Mouse (Mus musculus) inflammation-experienced regulatory T-cells, adult 6 months (primary cell): ENCODE results near the gene Vti1a. TPM values are rescaled to one million over a fixed set of nuclear protein-coding genes. Genes with fewer than 3 reads are reported as not detected.

ENCODE experiments used
- ATAC-seq: one replicate; pipeline ENCODE4 v1.8.0; 2017
- polyA plus RNA-seq, 3 experiments: library from polyadenylated mRNA; unstranded; fragments of 100-300 nt; shearing (Covaris generic); gene quantifications; one replicate each; pipeline ENCODE4 v1.2.1; 2017

The Vti1a gene
- polyA plus RNA-seq, 3 experiments from 2014 or later: 26.2 to 39.5 (median 34.4) TPM

- no peak for ATAC-seq
Measured at GRCm38 (mm10) chr19:55564104-55564938, 248.2 kb downstream of the Vti1a start.

GRCm38 (mm10) chr19:55565111-55565510, 249.0 kb downstream of the Vti1a start:
- no peak for ATAC-seq

GRCm38 (mm10) chr19:55565523-55566369, 249.7 kb downstream of the Vti1a start:
- no peak for ATAC-seq

GRCm38 (mm10) chr19:55569114-55569513, 253.0 kb downstream of the Vti1a start:
- no peak for ATAC-seq

GRCm38 (mm10) chr19:55569894-55570293, 253.8 kb downstream of the Vti1a start:
- ATAC-seq: no peak

GRCm38 (mm10) chr19:55570520-55571296, 254.6 kb downstream of the Vti1a start:
- no peak for ATAC-seq

- ATAC-seq: no peak
Measured at GRCm38 (mm10) chr19:55571486-55571885, 255.4 kb downstream of the Vti1a start.

GRCm38 (mm10) chr19:55577306-55578042, 261.4 kb downstream of the Vti1a start:
- no peak for ATAC-seq

GRCm38 (mm10) chr19:55578094-55579085, 262.3 kb downstream of the Vti1a start:
- no peak for ATAC-seq

- ATAC-seq: no peak
Measured at GRCm38 (mm10) chr19:55579310-55579709, 263.2 kb downstream of the Vti1a start.

GRCm38 (mm10) chr19:55580152-55580551, 264.1 kb downstream of the Vti1a start:
- ATAC-seq: no peak

- ATAC-seq: no peak
Measured at GRCm38 (mm10) chr19:55580667-55581066, 264.6 kb downstream of the Vti1a start.

GRCm38 (mm10) chr19:55582896-55583653, 267.0 kb downstream of the Vti1a start:
- no peak for ATAC-seq

GRCm38 (mm10) chr19:55585270-55586224, 269.5 kb downstream of the Vti1a start:
- no peak for ATAC-seq

- no peak for ATAC-seq
Measured at GRCm38 (mm10) chr19:55587638-55588421, 271.7 kb downstream of the Vti1a start.

- no peak for ATAC-seq
Measured at GRCm38 (mm10) chr19:55588948-55589896, 273.1 kb downstream of the Vti1a start.
